Mouse (Mus musculus) kidney, adult 2 months (tissue): ENCODE measurements around the gene D930020B18Rik. TPM values are rescaled to one million over a fixed set of nuclear protein-coding genes. Genes with fewer than 3 reads are reported as not detected.
A peak's percentile ranks its signal among the peaks of the same experiment; 100 is the strongest.

ENCODE experiments used
- DNase-seq: peaks from one replicate; pipeline ENCODE4 v3.0.0; 2021
- H3K27ac ChIP-seq: fragments of 200-500 bp; 2 replicates; pipeline ENCODE4 v1.5.1; 2012; ENCODE audit warnings: low read depth, low read length, control low read depth, inconsistent platforms; ENCODE audit not compliant: insufficient read depth
- H3K27me3 ChIP-seq: fragments of 200-500 bp; replicated peaks from 2 replicates; pipeline ENCODE4 v1.6.1; 2012; ENCODE audit warnings: mild to moderate bottlenecking, moderate library complexity, low read length, inconsistent platforms; ENCODE audit not compliant: control insufficient read depth, insufficient read depth
- H3K36me3 ChIP-seq: fragments of 200-500 bp; 2 replicates; pipeline ENCODE4 v1.6.1; 2012; ENCODE audit warnings: mild to moderate bottlenecking, moderate library complexity, low read length, inconsistent platforms; ENCODE audit not compliant: control insufficient read depth, insufficient read depth
- H3K4me1 ChIP-seq: fragments of 200-500 bp; 2 replicates; pipeline ENCODE4 v1.6.1; 2011; ENCODE audit warnings: low read length; ENCODE audit not compliant: control insufficient read depth, insufficient read depth
- H3K4me3 ChIP-seq: fragments of 200-500 bp; 2 replicates; pipeline ENCODE4 v1.5.1; 2011; ENCODE audit warnings: mild to moderate bottlenecking, low read depth, low read length, control low read depth; ENCODE audit not compliant: insufficient read depth
- CTCF ChIP-seq: fragments of 200-500 bp; conservative IDR thresholded peaks from 2 replicates; pipeline ENCODE4 v1.5.1; 2011; ENCODE audit warnings: low read depth, mild to moderate bottlenecking, control low read depth, low read length, moderate library complexity, mixed read lengths; ENCODE audit not compliant: insufficient read depth, insufficient read length
- POLR2A ChIP-seq: fragments of 200-500 bp; IDR thresholded peaks from one replicate; pipeline ENCODE4 v1.6.1; 2011; ENCODE audit warnings: low read depth, low read length, control low read depth
- WGBS: fragments of 180-500 bp; shearing (Covaris S2); methylation state at CpG from one replicate; pipeline ENCODE4 v1.1.7; 2018; 5-methylcytosine and 5-hydroxymethylcytosine counted together
- polyA plus RNA-seq: library from polyadenylated mRNA; depleted of rRNA; stranded (reverse); fragments of >200 nt; gene quantifications from 2 replicates; pipeline ENCODE4 v1.2.3, GENCODE M21; 2012

Gene D930020B18Rik
- polyA plus RNA-seq, 1 experiment = 0.02 TPM

- 47% methylated on average over 13 of the region's 13 CpGs for WGBS
- H3K36me3 ChIP-seq = no peaks in the 10 kb centered on the region
- no peaks in the 10 kb centered on the region for H3K4me1 ChIP-seq
- H3K27ac ChIP-seq = no peak overlapping the region
- no peak overlapping the region for H3K4me3 ChIP-seq
- DNase-seq = no peak
- TF ChIP-seq CTCF (no peak), POLR2A (no peak)
- no peaks in the 10 kb centered on the region for H3K27me3 ChIP-seq
Observed at GRCm38 (mm10) chr10:121663599-121663998, 22.2 kb downstream of the D930020B18Rik start.

GRCm38 (mm10) chr10:121665631-121666145 lies 24.3 kb downstream of the D930020B18Rik start:
- Histone ChIP-seq H3K4me1 (no peaks in the 10 kb centered on the region), H3K27ac (no peak overlapping the region), H3K27me3 (no peaks in the 10 kb centered on the region), H3K4me3 (no peak overlapping the region), H3K36me3 (no peaks in the 10 kb centered on the region)
- no peak for DNase-seq
- WGBS = 68% methylated on average over 8 of the region's 8 CpGs
- TF ChIP-seq CTCF (no peak), POLR2A (no peak)

GRCm38 (mm10) chr10:121669103-121669502 lies 27.7 kb downstream of the D930020B18Rik start:
- Histone ChIP-seq H3K4me3 (no peak overlapping the region), H3K27ac (no peak overlapping the region), H3K36me3 (no peaks in the 10 kb centered on the region), H3K27me3 (no peaks in the 10 kb centered on the region), H3K4me1 (no peaks in the 10 kb centered on the region)
- no peak for TF ChIP-seq POLR2A
- no peak for TF ChIP-seq CTCF
- no peak for DNase-seq
- WGBS = 80% methylated on average over 10 of the region's 10 CpGs

- H3K27ac ChIP-seq = no peak overlapping the region
- WGBS = 39% methylated on average over 7 of the region's 7 CpGs
- no peaks in the 10 kb centered on the region for H3K36me3 ChIP-seq
- no peak overlapping the region for H3K4me3 ChIP-seq
- TF ChIP-seq CTCF (no peak), POLR2A (no peak)
- no peak for DNase-seq
- no peaks in the 10 kb centered on the region for H3K27me3 ChIP-seq
- H3K4me1 ChIP-seq = no peaks in the 10 kb centered on the region
Observed at GRCm38 (mm10) chr10:121677019-121677418, 35.6 kb downstream of the D930020B18Rik start.

GRCm38 (mm10) chr10:121680902-121681301 lies 39.5 kb downstream of the D930020B18Rik start:
- Histone ChIP-seq H3K4me1 (no peaks in the 10 kb centered on the region), H3K4me3 (no peak overlapping the region), H3K27ac (no peak overlapping the region), H3K36me3 (no peaks in the 10 kb centered on the region), H3K27me3 (no peaks in the 10 kb centered on the region)
- no peak for DNase-seq
- 81% methylated on average over 2 of the region's 2 CpGs for WGBS
- TF ChIP-seq CTCF = no peak
- no peak for TF ChIP-seq POLR2A

- Histone ChIP-seq H3K4me1 (no peaks in the 10 kb centered on the region), H3K27me3 (no peaks in the 10 kb centered on the region), H3K4me3 (no peak overlapping the region), H3K27ac (no peak overlapping the region), H3K36me3 (no peaks in the 10 kb centered on the region)
- WGBS = 91% methylated on average over 10 of the region's 10 CpGs
- TF ChIP-seq CTCF (no peak), POLR2A (no peak)
- no peak for DNase-seq
Observed at GRCm38 (mm10) chr10:121682539-121682938, 41.2 kb downstream of the D930020B18Rik start.

- no peak overlapping the region for H3K4me3 ChIP-seq
- no peaks in the 10 kb centered on the region for H3K36me3 ChIP-seq
- no peak overlapping the region for H3K27ac ChIP-seq
- no peak for TF ChIP-seq POLR2A
- H3K4me1 ChIP-seq = no peaks in the 10 kb centered on the region
- no peaks in the 10 kb centered on the region for H3K27me3 ChIP-seq
- WGBS = 92% methylated on average over 4 of the region's 4 CpGs
- DNase-seq = peak; percentile 8
Observed at GRCm38 (mm10) chr10:121686153-121686660, 44.8 kb downstream of the D930020B18Rik start.
